In the genomic region with DNA sequence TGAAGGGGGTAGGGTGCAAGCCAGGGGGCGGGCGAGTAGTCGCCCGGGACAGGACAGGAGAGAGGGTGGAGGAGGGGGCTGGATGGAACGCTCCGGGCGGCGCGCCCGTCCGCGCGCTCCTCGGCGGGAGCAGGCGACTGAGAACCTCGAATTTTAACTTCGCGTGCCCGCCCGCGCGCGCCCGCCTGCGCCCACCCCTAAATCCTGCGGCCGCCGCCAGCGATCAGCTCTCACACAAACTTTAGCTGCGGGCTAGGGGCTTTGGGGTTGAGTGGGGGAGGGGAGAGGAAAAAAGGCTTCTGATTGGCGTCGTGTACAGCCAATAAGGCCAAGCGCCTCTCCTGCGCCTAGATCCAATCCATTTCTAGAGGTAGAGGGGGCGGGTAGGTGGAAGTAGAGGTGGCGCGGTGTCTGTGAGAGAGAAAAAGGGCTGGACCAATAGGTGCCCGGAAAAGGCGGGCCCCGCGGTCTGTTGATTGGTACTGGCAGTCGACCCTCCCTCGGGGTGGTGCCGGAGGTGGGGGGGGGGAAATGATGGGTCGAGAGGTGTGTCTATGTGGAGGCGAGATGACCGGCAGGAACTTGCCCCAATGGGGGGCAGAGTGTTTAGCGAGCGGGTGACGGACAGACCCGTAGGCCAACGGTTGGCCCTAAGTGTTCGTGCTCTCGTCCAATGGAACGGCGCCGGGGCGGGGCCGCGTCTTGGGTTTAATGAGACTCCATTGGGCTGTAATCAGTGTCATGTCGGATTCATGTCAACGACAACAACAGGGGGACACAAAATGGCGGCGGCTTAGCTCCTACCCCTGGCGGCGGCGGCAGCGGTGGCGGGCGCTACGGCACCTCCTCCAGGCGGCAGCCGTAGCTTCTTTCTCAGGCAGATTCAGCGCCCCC, we compare ENCODE assay signal across 1 mouse cellular context.
TF ChIP-seq lines count a peak whose summit lies in the region.

No protein-coding gene starts in this region.

TF ChIP-seq in CH12.LX, 34 proteins besides CTCF, POLR2A, EP300 and RAD21 (continued from another document):
- no peak; the same call in 1 of the 2 replicates for TF ChIP-seq POLR2AphosphoS2 (IDR thresholded peaks at IDR 0.05; ENCODE audit: low read depth, low read length)
- no peak for TF ChIP-seq MYC (IDR thresholded peaks at IDR 0.05; ENCODE audit: low read depth, low read length)
- TF ChIP-seq MAFK (IDR thresholded peaks at IDR 0.05; ENCODE audit: insufficient replicate concordance, low read length): no peak
- TF ChIP-seq BHLHE40 (IDR thresholded peaks at IDR 0.05; ENCODE audit: low read depth, low read length): no peak
- peak; percentile 76 for TF ChIP-seq MAZ (IDR thresholded peaks at IDR 0.05; ENCODE audit: low read depth, low read length)
- 0 out of 2 replicates have a peak, but pooled peaks have one; percentile 52 for TF ChIP-seq MAX (IDR thresholded peaks at IDR 0.05; ENCODE audit: low read length)
- TF ChIP-seq GABPA (IDR thresholded peaks at IDR 0.05; ENCODE audit: insufficient replicate concordance, low read depth, low read length): no peak
- no peak for TF ChIP-seq JUN (IDR thresholded peaks at IDR 0.05; ENCODE audit: insufficient read depth, low read depth, low read length)
- no peak for TF ChIP-seq JUND (conservative IDR thresholded peaks at IDR 0.05; ENCODE audit: low read depth, low read length)
- peak; percentile 68 for TF ChIP-seq SIN3A (IDR thresholded peaks at IDR 0.05; ENCODE audit: low read length)
- TF ChIP-seq ZKSCAN1 (IDR thresholded peaks at IDR 0.05; ENCODE audit: borderline replicate concordance, low read depth, low read length): no peak
- TF ChIP-seq CHD2 (IDR thresholded peaks at IDR 0.05; ENCODE audit: low read length): peak; percentile 93
- TF ChIP-seq IRF4 (IDR thresholded peaks at IDR 0.05; ENCODE audit: low read depth, low read length): 0 out of 2 replicates have a peak, but pooled peaks have one; percentile 14
- no peak; the same call in none of the 2 replicates for TF ChIP-seq NELFE (IDR thresholded peaks at IDR 0.05; ENCODE audit: low read depth, low read length)
- no peak for TF ChIP-seq ZNF384 (IDR thresholded peaks at IDR 0.05; ENCODE audit: low read depth, low read length)
- TF ChIP-seq MXI1 (IDR thresholded peaks at IDR 0.05; ENCODE audit: low read depth, low read length): peak; percentile 62; the same call in 1 of the 2 replicates
- TF ChIP-seq E2F4 (IDR thresholded peaks at IDR 0.05; ENCODE audit: insufficient replicate concordance, low read depth, low read length): no peak
- TF ChIP-seq KAT2A (IDR thresholded peaks at IDR 0.05; ENCODE audit: insufficient replicate concordance, low read length): 0 out of 2 replicates have a peak, but pooled peaks have one; percentile 59
- no peak for TF ChIP-seq ZC3H11A (IDR thresholded peaks at IDR 0.05; ENCODE audit: low read depth, low read length)
- TF ChIP-seq MEF2A (IDR thresholded peaks at IDR 0.05; ENCODE audit: borderline replicate concordance, low read depth, low read length): peak; percentile 31; the same call in 1 of the 2 replicates
- no peak for TF ChIP-seq ETS1 (conservative IDR thresholded peaks at IDR 0.05; ENCODE audit: low read depth, low read length)
